Mouse (Mus musculus) kidney, adult 10 weeks (tissue): ENCODE data around the gene Rnd3. TPM values are rescaled to one million over a fixed set of nuclear protein-coding genes. Genes with fewer than 3 reads are reported as not detected.

Experiments
- polyA plus RNA-seq: library from polyadenylated mRNA; stranded (reverse); fragments of 350-450 nt; fragmentation: Illumina TruSeq; extraction: RNeasy Lipid Tissue Mini Kit (QIAGEN cat#74804); gene quantifications from one replicate; pipeline ENCODE4 v1.2.3, GENCODE M21; 2014; ENCODE audit warnings: low read depth, low replicate concordance

Gene Rnd3
- 16.8 TPM for polyA plus RNA-seq

GRCm38 (mm10) chr2:51148975-51149374, at the start of gene Rnd3:
Gene Rnd3, minus strand, starts transcription at chr2:51149111.

